Mouse (Mus musculus) liver, postnatal 0 days (tissue): ENCODE data around the gene 0610010K14Rik.

Experiments
- CTCF ChIP-seq: sonication (generic); IDR thresholded peaks from 2 replicates; pipeline ENCODE4 v1.5.1; 2016; ENCODE audit warnings: antibody characterized with exemption, low read depth
- EP300 ChIP-seq: IDR thresholded peaks from 2 replicates; pipeline ENCODE4 v1.6.1; 2016; ENCODE audit warnings: antibody characterized with exemption, low read depth, mild to moderate bottlenecking

- no peak for TF ChIP-seq CTCF
- TF ChIP-seq EP300: no peak; the same call in 1 of the 2 replicates
Measured at GRCm38 (mm10) chr11:70223724-70224123, 14.0 kb downstream of the 0610010K14Rik start.
